Mouse (Mus musculus): ENCODE results near the gene Gm1993. TPM values are rescaled to one million over a fixed set of nuclear protein-coding genes. Genes with fewer than 3 reads are reported as not detected.
"Not testable (repeated sequence)": the region's sequence is repeated elsewhere in the genome, so short reads cannot be mapped to it uniquely, and the experiment has no call there.

The Gm1993 gene
- not detected in 2 replicates for polyA plus RNA-seq (2014; fragmentation: Nextera tagmentation; extraction: Ambion mirVana)

DNA sequence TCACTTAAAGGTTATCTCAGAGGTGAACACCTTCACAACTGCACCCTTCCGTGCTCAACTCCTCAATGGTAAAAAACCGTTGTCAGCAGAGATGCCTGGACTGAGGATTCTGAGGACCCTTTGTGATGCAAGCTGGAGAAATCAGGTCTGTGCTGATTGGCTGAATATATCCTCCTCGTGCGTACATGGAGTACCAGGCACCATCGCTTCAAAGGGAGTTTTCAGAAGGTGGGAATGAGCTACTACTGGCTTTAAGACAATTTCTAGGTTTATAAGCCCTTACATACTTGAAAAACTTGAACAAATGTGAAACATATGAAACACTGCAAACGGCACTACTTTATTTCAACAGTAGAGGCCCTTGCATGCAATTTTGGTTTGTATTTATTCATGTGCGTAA is at the start of gene Gm1993:
Gene Gm1993, minus strand, starts transcription at position 101 of the 400 bp plus-strand sequence.
- H3K4me2 ChIP-seq (ENCODE audit: low read length); H3K27me3 ChIP-seq (replicated peaks; ENCODE audit: control insufficient read depth, insufficient read depth, low read length); ATAC-seq (replicated peaks; ENCODE audit: low FRiP score, low TSS enrichment, low read depth); H3K9me3 ChIP-seq (ENCODE audit: control insufficient read depth, low read length); DNase-seq (ENCODE audit: low spot score); H3K27ac ChIP-seq (ENCODE audit: low read depth); H3K4me1 ChIP-seq (replicated peaks; ENCODE audit: control insufficient read depth, insufficient read depth, low read length); H3K9ac ChIP-seq (ENCODE audit: low read length); H3K4me3 ChIP-seq (ENCODE audit: low read depth, low read length); H3K36me3 ChIP-seq (ENCODE audit: control insufficient read depth, insufficient read depth, low read length): not testable (repeated sequence)
- 86% methylated on average over 7 of the region's 7 CpGs for WGBS

Measured in intestine, embryonic 14.5 days (tissue).